Mouse (Mus musculus) liver, embryonic 14.5 days (tissue): ENCODE data around the gene Dync2li1. TPM values are rescaled to one million over a fixed set of nuclear protein-coding genes. Genes with fewer than 3 reads are reported as not detected.

Experiments used
- ATAC-seq: fragments of 200-750 bp; cut with Nextera tagmentation; 2 replicates; pipeline ENCODE4 v1.8.0; 2017; ENCODE audit warnings: moderate number of reproducible peaks, mild to moderate bottlenecking, moderate library complexity; ENCODE audit not compliant: insufficient read depth
- DNase-seq, 3 experiments: peaks; one replicate each; pipeline ENCODE4 v3.0.0-alpha.2; 2012 to 2013; ENCODE audit warnings: low read depth in 3 of 3, low spot score in 3 of 3
- H3K27ac ChIP-seq: fragments of 300-500 bp; sonication (generic); 2 replicates; pipeline ENCODE4 v1.5.1; 2014; ENCODE audit warnings: moderate library complexity, mild to moderate bottlenecking, control low read depth, inconsistent platforms
- H3K27me3 ChIP-seq: fragments of 300-500 bp; sonication (generic); 2 replicates; pipeline ENCODE4 v1.6.1; 2014; ENCODE audit warnings: mild to moderate bottlenecking, low read length, moderate library complexity; ENCODE audit not compliant: control insufficient read depth, insufficient read depth
- H3K36me3 ChIP-seq: fragments of 300-500 bp; sonication (generic); replicated peaks from 2 replicates; pipeline ENCODE4 v1.6.1; 2014; ENCODE audit warnings: low read depth; ENCODE audit not compliant: control insufficient read depth, insufficient read depth
- H3K4me1 ChIP-seq, 2 experiments: fragments of 200-500 bp in 1 of 2; fragments of 300-500 bp in 1 of 2; sonication (generic) in 1 of 2; replicated peaks; 2 replicates each; pipeline ENCODE4 v1.6.1; 2012 to 2014; ENCODE audit warnings: antibody characterized with exemption in 1 of 2, inconsistent platforms in 1 of 2, low read length in 1 of 2; ENCODE audit not compliant: control insufficient read depth in 2 of 2, insufficient read depth in 2 of 2
- H3K4me2 ChIP-seq: fragments of 300-500 bp; sonication (generic); 2 replicates; pipeline ENCODE4 v1.6.1; 2014; ENCODE audit warnings: low read depth, mild to moderate bottlenecking, control low read depth, moderate library complexity
- H3K4me3 ChIP-seq, 2 experiments: fragments of 200-500 bp in 1 of 2; fragments of 300-500 bp in 1 of 2; sonication (generic) in 1 of 2; 2 replicates each; pipeline ENCODE4 v1.5.1; 2012 to 2014; ENCODE audit warnings: low read depth in 2 of 2, low read length in 2 of 2, mild to moderate bottlenecking in 2 of 2, control low read depth in 1 of 2, inconsistent platforms in 1 of 2, moderate library complexity in 1 of 2; ENCODE audit not compliant: insufficient read depth in 1 of 2
- H3K9ac ChIP-seq: fragments of 300-500 bp; sonication (generic); replicated peaks from 2 replicates; pipeline ENCODE4 v1.6.1; 2014; ENCODE audit warnings: mild to moderate bottlenecking, control low read depth, moderate library complexity
- H3K9me3 ChIP-seq: fragments of 300-500 bp; sonication (generic); 2 replicates; pipeline ENCODE4 v1.6.1; 2016; ENCODE audit warnings: low read length, mixed read lengths; ENCODE audit not compliant: control insufficient read depth
- CTCF ChIP-seq: IDR thresholded peaks from 2 replicates; pipeline ENCODE4 v1.5.1; 2016; ENCODE audit warnings: antibody characterized with exemption, low read depth, control low read depth
- EP300 ChIP-seq: IDR thresholded peaks from 2 replicates; pipeline ENCODE4 v1.6.1; 2016; ENCODE audit warnings: antibody characterized with exemption, low read depth
- WGBS: fragments of 180-500 bp; shearing (Covaris S2); extraction: QIAGEN DNeasy Blood & Tissue Kit; methylation state at CpG from one replicate; pipeline ENCODE4 v1.1.7; 2014; ENCODE audit not compliant: insufficient replicate concordance; 5-methylcytosine and 5-hydroxymethylcytosine counted together
- polyA plus RNA-seq, 2 experiments: library from polyadenylated mRNA; depleted of rRNA in 1 of 2; stranded (reverse) in 1 of 2; unstranded in 1 of 2; fragments of >200 nt; fragmentation: Nextera tagmentation in 1 of 2; extraction: Ambion mirVana in 1 of 2; gene quantifications; 2 replicates each; pipeline versions ENCODE4 v1.2.1 to v1.2.3; 2012 to 2014

The Dync2li1 gene
- polyA plus RNA-seq, 2 experiments = 1.1 to 1.8 TPM

DNA sequence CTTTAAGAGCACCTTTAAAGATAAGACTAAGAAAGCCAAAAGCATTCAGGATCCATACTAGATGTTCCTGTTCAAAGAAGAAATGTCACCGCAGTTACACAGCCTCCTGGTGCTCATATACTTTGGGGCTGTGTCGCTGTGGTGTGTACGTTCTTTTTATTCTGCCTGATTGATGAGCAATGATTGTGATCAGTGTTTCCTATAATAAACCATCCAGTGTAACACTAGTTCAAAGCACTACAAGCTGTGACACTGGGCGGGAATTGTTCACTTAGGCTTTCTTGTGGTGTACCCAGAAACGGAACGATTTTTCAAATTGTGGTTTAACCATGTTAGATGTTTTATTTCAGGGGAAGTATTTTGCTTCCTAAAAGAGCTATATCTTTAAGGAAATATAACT is 5.5 kb downstream of the Dync2li1 start:
- H3K9me3 ChIP-seq = no peaks in the 10 kb centered on the region
- DNase-seq (no peak), ATAC-seq (no peak)
- H3K36me3 ChIP-seq = no peaks in the 10 kb centered on the region
- H3K9ac ChIP-seq = no peak overlapping the region
- WGBS = 64% methylated on average over 6 of the region's 6 CpGs
- H3K4me3 ChIP-seq = no peak overlapping the region
- H3K27me3 ChIP-seq = no peaks in the 10 kb centered on the region
- H3K4me2 ChIP-seq = no peak overlapping the region
- H3K27ac ChIP-seq = no peak overlapping the region
- TF ChIP-seq EP300 (no peak), CTCF (no peak)
- peaks cover 0 to 3% of the 10 kb centered on the region in 2 experiments; a peak in 1 of 4 replicates for H3K4me1 ChIP-seq

GRCm38 (mm10) chr17:84633443-84633842 is 7.1 kb downstream of the Dync2li1 start:
- WGBS = 25% methylated on average over 13 of the region's 13 CpGs
- Histone ChIP-seq H3K9me3 (no peaks in the 10 kb centered on the region), H3K27me3 (no peaks in the 10 kb centered on the region), H3K4me3 (no peak overlapping the region), H3K27ac (no peak overlapping the region), H3K36me3 (no peaks in the 10 kb centered on the region), H3K4me1 (peaks cover 0 to 3% of the 10 kb centered on the region in 2 experiments; a peak in 1 of 4 replicates), H3K4me2 (peak overlapping the region; percentile 13; the same call in 1 of the 2 replicates), H3K9ac (no peak overlapping the region)
- no peak for DNase-seq
- no peak for ATAC-seq
- TF ChIP-seq EP300 = no peak

GRCm38 (mm10) chr17:84636328-84636727 is 10.0 kb downstream of the Dync2li1 start:
- no peak overlapping the region for H3K4me2 ChIP-seq
- H3K4me3 ChIP-seq = no peak overlapping the region
- ATAC-seq = no peak
- no peaks in the 10 kb centered on the region for H3K9me3 ChIP-seq
- H3K9ac ChIP-seq = no peak overlapping the region
- no peaks in the 10 kb centered on the region for H3K27me3 ChIP-seq
- H3K4me1 ChIP-seq = peaks cover 0 to 3% of the 10 kb centered on the region in 2 experiments; a peak in 1 of 4 replicates
- TF ChIP-seq CTCF = no peak
- no peak for TF ChIP-seq EP300
- no peak for DNase-seq
- H3K36me3 ChIP-seq = no peaks in the 10 kb centered on the region
- no peak overlapping the region for H3K27ac ChIP-seq
- 67% methylated on average over 8 of the region's 8 CpGs for WGBS

- no peak for DNase-seq
- no peak for ATAC-seq
- Histone ChIP-seq H3K4me2 (no peak overlapping the region), H3K27ac (no peak overlapping the region), H3K27me3 (no peaks in the 10 kb centered on the region), H3K36me3 (no peaks in the 10 kb centered on the region), H3K4me1 (peaks cover 0 to 3% of the 10 kb centered on the region in 2 experiments; a peak in 1 of 4 replicates), H3K4me3 (no peak overlapping the region), H3K9ac (no peak overlapping the region), H3K9me3 (no peaks in the 10 kb centered on the region)
- TF ChIP-seq EP300 (no peak), CTCF (no peak)
- WGBS = 68% methylated on average over 6 of the region's 6 CpGs
These were observed 11.7 kb downstream of the Dync2li1 start for GRCm38 (mm10) chr17:84637971-84638370.

DNA sequence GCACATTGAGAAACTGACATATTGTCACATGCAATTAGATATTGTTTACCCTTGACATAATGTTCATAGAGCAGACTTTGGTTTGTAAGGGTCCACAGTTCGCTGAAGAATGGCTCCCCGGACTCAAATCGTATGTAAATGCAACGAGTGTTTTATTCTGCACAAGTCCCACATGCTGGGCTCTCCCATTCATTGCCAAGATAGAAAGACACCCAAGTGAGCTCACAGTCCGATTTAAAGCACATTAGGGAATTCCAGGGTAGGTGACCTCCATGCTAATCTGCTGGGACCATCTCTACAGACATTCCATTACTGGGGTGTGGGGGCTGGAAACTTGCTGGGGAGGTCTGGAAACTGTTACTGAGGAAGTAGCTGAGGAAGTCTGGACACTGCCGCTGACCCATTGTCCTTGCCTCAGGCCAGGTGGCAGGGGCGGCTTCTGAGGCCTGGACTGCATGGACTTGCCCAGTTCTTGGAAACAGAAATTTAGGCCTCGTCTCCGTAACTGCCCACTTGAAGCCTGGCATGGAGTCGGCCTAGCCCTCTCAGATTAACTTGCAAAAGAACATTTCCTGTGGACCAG is 13.6 kb downstream of the Dync2li1 start:
- WGBS = 64% methylated on average over 10 of the region's 10 CpGs
- Histone ChIP-seq H3K4me2 (no peak overlapping the region), H3K4me3 (no peak overlapping the region), H3K27ac (no peak overlapping the region), H3K9me3 (no peaks in the 10 kb centered on the region), H3K4me1 (no peaks in the 10 kb centered on the region), H3K9ac (no peak overlapping the region), H3K36me3 (no peaks in the 10 kb centered on the region), H3K27me3 (no peaks in the 10 kb centered on the region)
- TF ChIP-seq CTCF (no peak), EP300 (no peak)
- DNase-seq = no peak
- ATAC-seq = no peak
